Mouse (Mus musculus) ES-E14 (cell line): ENCODE data around the gene Celf5.

Source experiments
- CHD2 ChIP-seq: IDR thresholded peaks from 2 replicates; pipeline ENCODE4 v1.6.1; 2014; ENCODE audit warnings: mild to moderate bottlenecking, low read depth, low read length, inconsistent platforms
- HCFC1 ChIP-seq: IDR thresholded peaks from 2 replicates; pipeline ENCODE4 v1.6.1; 2012; ENCODE audit warnings: low read length, inconsistent platforms, borderline replicate concordance; ENCODE audit not compliant: insufficient read depth
- MAFK ChIP-seq: IDR thresholded peaks from 2 replicates; pipeline ENCODE4 v1.6.1; 2014; ENCODE audit warnings: mild to moderate bottlenecking, low read depth, low read length, inconsistent platforms; ENCODE audit not compliant: insufficient read depth
- ZC3H11A ChIP-seq: IDR thresholded peaks from 2 replicates; pipeline ENCODE4 v1.6.1; 2012; ENCODE audit warnings: low read depth, mild to moderate bottlenecking, inconsistent platforms, low read length, borderline replicate concordance
- ZNF384 ChIP-seq: IDR thresholded peaks from 2 replicates; pipeline ENCODE4 v1.6.1; 2012; ENCODE audit warnings: low read depth, low read length, inconsistent platforms

- TF ChIP-seq ZNF384 (no peak), CHD2 (no peak), MAFK (no peak), HCFC1 (no peak), ZC3H11A (no peak)
Observed at GRCm38 (mm10) chr10:81429605-81430061, 52.9 kb downstream of the Celf5 start.
